Mouse (Mus musculus): ENCODE results near the gene L3hypdh. TPM values are rescaled to one million over a fixed set of nuclear protein-coding genes. Genes with fewer than 3 reads are reported as not detected.

L3hypdh gene
- polyA plus RNA-seq, 1 experiment from 2014 or later: 19.8 TPM

- peaks cover 13% of the 10 kb centered on the region; the same call in 1 of the 2 replicates for H3K36me3 ChIP-seq (ENCODE audit: control insufficient read depth, insufficient read depth, low read length)
Measured at GRCm38 (mm10) chr12:72089802-72090201, 4.6 kb upstream of the L3hypdh start.

DNA sequence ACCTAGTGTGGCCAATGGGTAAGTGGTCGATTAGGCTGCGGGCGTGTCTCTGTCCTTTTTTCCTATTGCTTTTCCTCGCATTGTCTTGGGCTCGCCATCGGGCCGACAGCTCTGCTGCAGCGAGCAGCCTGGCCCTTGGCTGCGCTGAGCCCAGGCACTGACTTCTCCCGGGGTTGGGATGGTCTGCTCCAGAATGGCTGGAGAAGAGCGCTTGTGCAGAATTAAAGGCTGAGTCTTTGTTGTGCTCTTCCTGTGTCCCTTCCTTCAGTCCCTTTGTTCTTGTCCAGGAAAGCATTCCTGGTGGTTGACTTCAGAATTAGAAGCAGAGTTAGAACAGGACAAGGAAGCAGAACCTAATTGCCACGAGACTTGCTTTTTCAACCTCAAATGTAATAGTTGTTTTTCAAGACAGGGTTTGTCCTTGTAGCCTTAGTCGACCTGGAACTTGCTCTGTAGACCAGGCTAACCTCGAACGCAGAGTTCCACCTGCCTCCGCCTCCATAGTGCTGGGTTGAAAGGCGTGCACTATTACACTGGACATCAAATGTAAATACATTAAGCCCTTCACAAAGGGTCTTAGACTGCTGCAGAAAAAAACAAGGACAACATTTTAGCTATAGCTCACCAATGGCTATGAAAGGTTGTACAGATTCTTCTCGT, 1.1 kb upstream of the L3hypdh start:
- H3K9me3 ChIP-seq (ENCODE audit: control insufficient read depth, low read length): no peaks in the 10 kb centered on the region
- H3K9ac ChIP-seq (ENCODE audit: low read length): peak overlapping the region; percentile 89
- peak overlapping the region; percentile 90 for H3K4me3 ChIP-seq (ENCODE audit: low read length)
- peak overlapping the region; percentile 62 for H3K4me2 ChIP-seq (ENCODE audit: low read depth, low read length)
- no peaks in the 10 kb centered on the region for H3K27me3 ChIP-seq (ENCODE audit: control insufficient read depth, insufficient read depth, low read depth, low read length)
- ATAC-seq (ENCODE audit: low read depth): no peak; the same call in 1 of the 2 replicates
- H3K27ac ChIP-seq (ENCODE audit: low read length): peak overlapping the region; percentile 98
- under 1% methylated on average over 18 of the region's 18 CpGs for WGBS
- H3K36me3 ChIP-seq (ENCODE audit: control insufficient read depth, insufficient read depth, low read length): 0 out of 2 replicates have a peak, but pooled peaks cover 3% of the 10 kb centered on the region
- H3K4me1 ChIP-seq (replicated peaks; ENCODE audit: control insufficient read depth, insufficient read depth, low read length): peaks cover 24% of the 10 kb centered on the region

More at GRCm38 (mm10) chr12:72089802-72090201, 4.6 kb upstream of the L3hypdh start:
- Histone ChIP-seq H3K27me3 (ENCODE audit: control insufficient read depth, insufficient read depth, low read depth, low read length) (no peaks in the 10 kb centered on the region), H3K4me1 (replicated peaks; ENCODE audit: control insufficient read depth, insufficient read depth, low read length) (peaks cover 14% of the 10 kb centered on the region), H3K4me3 (ENCODE audit: low read length) (no peak overlapping the region), H3K27ac (ENCODE audit: low read length) (no peak overlapping the region), H3K9me3 (ENCODE audit: control insufficient read depth, low read length) (no peaks in the 10 kb centered on the region), H3K4me2 (ENCODE audit: low read depth, low read length) (no peak overlapping the region), H3K9ac (ENCODE audit: low read length) (no peak overlapping the region)
- ATAC-seq (ENCODE audit: low read depth): no peak
- WGBS: 91% methylated on average over 4 of the region's 4 CpGs

- H3K4me3 ChIP-seq (ENCODE audit: low read length): peak overlapping the region; percentile 90
- under 1% methylated on average over 31 of the region's 31 CpGs for WGBS
- H3K27ac ChIP-seq (ENCODE audit: low read length): peak overlapping the region; percentile 83
- peak overlapping the region; percentile 92 for H3K4me2 ChIP-seq (ENCODE audit: low read depth, low read length)
- peak; percentile 39; the same call in 1 of the 2 replicates for ATAC-seq (ENCODE audit: low read depth)
- H3K27me3 ChIP-seq (ENCODE audit: control insufficient read depth, insufficient read depth, low read depth, low read length): no peaks in the 10 kb centered on the region
- no peaks in the 10 kb centered on the region for H3K36me3 ChIP-seq (ENCODE audit: control insufficient read depth, insufficient read depth, low read length)
- H3K4me1 ChIP-seq (replicated peaks; ENCODE audit: control insufficient read depth, insufficient read depth, low read length): peaks cover 24% of the 10 kb centered on the region
- H3K9me3 ChIP-seq (ENCODE audit: control insufficient read depth, low read length): no peaks in the 10 kb centered on the region
- H3K9ac ChIP-seq (ENCODE audit: low read length): peak overlapping the region; percentile 83
Measured at GRCm38 (mm10) chr12:72085024-72085328, 263 bp downstream of the L3hypdh start.

GRCm38 (mm10) chr12:72084261-72085023, 797 bp downstream of the L3hypdh start:
- Histone ChIP-seq H3K4me2 (ENCODE audit: low read depth, low read length) (peak overlapping the region; percentile 92), H3K4me3 (ENCODE audit: low read length) (peak overlapping the region; percentile 90), H3K27me3 (ENCODE audit: control insufficient read depth, insufficient read depth, low read depth, low read length) (no peaks in the 10 kb centered on the region), H3K27ac (ENCODE audit: low read length) (peak overlapping the region; percentile 83), H3K4me1 (replicated peaks; ENCODE audit: control insufficient read depth, insufficient read depth, low read length) (peaks cover 24% of the 10 kb centered on the region), H3K9me3 (ENCODE audit: control insufficient read depth, low read length) (no peaks in the 10 kb centered on the region), H3K36me3 (ENCODE audit: control insufficient read depth, insufficient read depth, low read length) (no peaks in the 10 kb centered on the region), H3K9ac (ENCODE audit: low read length) (peak overlapping the region; percentile 83)
- 4% methylated on average over 46 of the region's 46 CpGs for WGBS
- ATAC-seq (ENCODE audit: low read depth): peak; percentile 8

DNA sequence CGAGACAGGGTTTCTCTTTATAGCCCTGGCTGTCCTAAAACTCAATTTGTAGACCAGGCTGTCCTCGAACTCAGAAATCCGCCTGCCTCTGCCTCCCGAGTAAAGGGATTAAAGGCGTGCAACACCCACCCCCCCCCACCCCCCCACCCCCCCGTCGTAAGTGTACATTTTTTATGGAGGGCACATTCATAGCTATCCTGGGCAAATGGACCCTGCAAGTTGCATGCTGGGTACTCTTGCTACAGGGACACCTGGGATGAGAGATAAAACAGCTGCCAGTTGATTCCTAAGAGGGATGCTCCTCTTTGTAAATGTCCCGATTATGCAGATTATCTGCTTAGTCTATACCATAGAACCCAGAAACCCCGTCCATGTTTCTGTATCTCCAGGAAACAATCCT, 2.0 kb downstream of the L3hypdh start:
- Histone ChIP-seq H3K4me2 (ENCODE audit: low read depth, low read length) (no peak overlapping the region), H3K27me3 (ENCODE audit: control insufficient read depth, insufficient read depth, low read depth, low read length) (no peaks in the 10 kb centered on the region), H3K4me1 (replicated peaks; ENCODE audit: control insufficient read depth, insufficient read depth, low read length) (peaks cover 24% of the 10 kb centered on the region), H3K27ac (ENCODE audit: low read length) (no peak overlapping the region), H3K9me3 (ENCODE audit: control insufficient read depth, low read length) (no peaks in the 10 kb centered on the region), H3K4me3 (ENCODE audit: low read length) (no peak overlapping the region), H3K9ac (ENCODE audit: low read length) (no peak overlapping the region), H3K36me3 (ENCODE audit: control insufficient read depth, insufficient read depth, low read length) (no peaks in the 10 kb centered on the region)
- ATAC-seq (ENCODE audit: low read depth): no peak
- 76% methylated on average over 9 of the region's 9 CpGs for WGBS

GRCm38 (mm10) chr12:72082370-72082769, 2.9 kb downstream of the L3hypdh start:
- no peak overlapping the region for H3K27ac ChIP-seq (ENCODE audit: low read length)
- peak overlapping the region; percentile 22 for H3K4me3 ChIP-seq (ENCODE audit: low read length)
- no peak for ATAC-seq (ENCODE audit: low read depth)
- H3K9me3 ChIP-seq (ENCODE audit: control insufficient read depth, low read length): no peaks in the 10 kb centered on the region
- H3K27me3 ChIP-seq (ENCODE audit: control insufficient read depth, insufficient read depth, low read depth, low read length): no peaks in the 10 kb centered on the region
- WGBS: 14% methylated on average over 18 of the region's 18 CpGs
- H3K4me1 ChIP-seq (replicated peaks; ENCODE audit: control insufficient read depth, insufficient read depth, low read length): peaks cover 17% of the 10 kb centered on the region
- H3K36me3 ChIP-seq (ENCODE audit: control insufficient read depth, insufficient read depth, low read length): no peaks in the 10 kb centered on the region
- H3K9ac ChIP-seq (ENCODE audit: low read length): peak overlapping the region; percentile 43; the same call in 1 of the 2 replicates
- H3K4me2 ChIP-seq (ENCODE audit: low read depth, low read length): peak overlapping the region; percentile 48

- H3K4me2 ChIP-seq (ENCODE audit: low read depth, low read length): peak overlapping the region; percentile 48
- H3K27ac ChIP-seq (ENCODE audit: low read length): no peak overlapping the region
- no peaks in the 10 kb centered on the region for H3K9me3 ChIP-seq (ENCODE audit: control insufficient read depth, low read length)
- H3K4me3 ChIP-seq (ENCODE audit: low read length): no peak overlapping the region
- peaks cover 15% of the 10 kb centered on the region for H3K4me1 ChIP-seq (replicated peaks; ENCODE audit: control insufficient read depth, insufficient read depth, low read length)
- no peak overlapping the region for H3K9ac ChIP-seq (ENCODE audit: low read length)
- H3K36me3 ChIP-seq (ENCODE audit: control insufficient read depth, insufficient read depth, low read length): no peaks in the 10 kb centered on the region
- 58% methylated on average over 3 of the region's 3 CpGs for WGBS
- no peaks in the 10 kb centered on the region for H3K27me3 ChIP-seq (ENCODE audit: control insufficient read depth, insufficient read depth, low read depth, low read length)
- ATAC-seq (ENCODE audit: low read depth): no peak
Measured at GRCm38 (mm10) chr12:72081961-72082360, 3.3 kb downstream of the L3hypdh start.

GRCm38 (mm10) chr12:72078248-72078647, 7.0 kb downstream of the L3hypdh start:
- 0 out of 2 replicates have a peak, but pooled peaks cover 5% of the 10 kb centered on the region for H3K36me3 ChIP-seq (ENCODE audit: control insufficient read depth, insufficient read depth, low read length)
- no peak for ATAC-seq (ENCODE audit: low read depth)
- no peak overlapping the region for H3K4me3 ChIP-seq (ENCODE audit: low read length)
- H3K27me3 ChIP-seq (ENCODE audit: control insufficient read depth, insufficient read depth, low read depth, low read length): no peaks in the 10 kb centered on the region
- H3K9ac ChIP-seq (ENCODE audit: low read length): no peak overlapping the region
- H3K4me1 ChIP-seq (replicated peaks; ENCODE audit: control insufficient read depth, insufficient read depth, low read length): peaks cover 5% of the 10 kb centered on the region
- no peak overlapping the region for H3K27ac ChIP-seq (ENCODE audit: low read length)
- H3K4me2 ChIP-seq (ENCODE audit: low read depth, low read length): no peak overlapping the region
- WGBS: 87% methylated on average over 3 of the region's 3 CpGs
- H3K9me3 ChIP-seq (ENCODE audit: control insufficient read depth, low read length): no peaks in the 10 kb centered on the region

Measured in lung, embryonic 16.5 days (tissue).